Mouse (Mus musculus): ENCODE measurements around the gene Cacna1i. TPM values are rescaled to one million over a fixed set of nuclear protein-coding genes. Genes with fewer than 3 reads are reported as not detected.

The Cacna1i gene
- total RNA-seq, 2 experiments from 2014 or later: not detected

DNA sequence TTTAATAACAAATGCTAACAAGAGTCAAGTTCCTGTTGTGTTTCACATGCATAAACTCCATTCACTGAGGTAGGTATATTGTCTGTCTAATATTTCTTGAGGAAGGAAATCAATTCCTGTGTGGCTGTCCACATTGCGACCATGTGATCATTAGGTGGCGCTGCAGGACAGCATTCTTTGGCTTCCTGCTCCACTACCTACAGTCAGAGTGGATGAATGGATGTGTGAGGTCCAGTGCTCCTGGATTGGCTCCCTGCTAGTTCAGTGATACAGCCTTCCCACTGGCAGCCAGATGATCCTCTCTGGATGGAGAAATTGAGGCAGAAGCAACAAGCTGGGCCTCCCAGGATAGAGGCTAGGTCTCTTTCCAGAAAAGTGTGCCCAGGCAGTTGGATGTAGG, 20.8 kb upstream of the Cacna1i start:
- ATAC-seq (replicated peaks; ENCODE audit: low FRiP score, poor library complexity, severe bottlenecking): no peak

DNA sequence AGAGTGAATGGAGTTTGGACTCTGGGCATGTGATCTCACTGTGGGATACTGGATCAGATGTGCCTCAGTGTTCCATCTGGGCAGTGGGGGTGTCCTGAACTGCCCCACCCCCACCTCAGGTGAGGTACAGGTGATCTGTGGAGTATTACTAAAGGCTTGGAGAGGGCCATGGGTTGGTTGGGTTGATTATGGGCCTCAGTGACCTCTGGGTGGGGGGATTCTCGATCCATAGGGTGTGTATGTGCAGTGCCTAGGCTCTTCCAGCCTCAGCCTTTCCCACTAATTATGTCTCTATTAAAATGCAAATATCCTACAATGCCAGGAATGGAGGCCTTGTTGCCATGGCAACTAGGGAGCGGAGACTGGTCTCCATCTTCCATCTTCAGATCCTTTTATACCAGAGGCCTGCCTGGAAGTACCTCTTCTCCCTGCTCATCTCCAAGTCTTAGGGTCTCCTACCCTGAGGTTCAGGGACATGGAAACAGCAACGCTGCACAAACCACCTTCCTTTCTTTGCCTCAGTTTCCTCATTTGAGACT, 15.1 kb upstream of the Cacna1i start:
- ATAC-seq (replicated peaks; ENCODE audit: low FRiP score, poor library complexity, severe bottlenecking): no peak

GRCm38 (mm10) chr15:80277107-80277506, 9.9 kb upstream of the Cacna1i start:
- ATAC-seq (replicated peaks; ENCODE audit: low FRiP score, poor library complexity, severe bottlenecking): no peak

DNA sequence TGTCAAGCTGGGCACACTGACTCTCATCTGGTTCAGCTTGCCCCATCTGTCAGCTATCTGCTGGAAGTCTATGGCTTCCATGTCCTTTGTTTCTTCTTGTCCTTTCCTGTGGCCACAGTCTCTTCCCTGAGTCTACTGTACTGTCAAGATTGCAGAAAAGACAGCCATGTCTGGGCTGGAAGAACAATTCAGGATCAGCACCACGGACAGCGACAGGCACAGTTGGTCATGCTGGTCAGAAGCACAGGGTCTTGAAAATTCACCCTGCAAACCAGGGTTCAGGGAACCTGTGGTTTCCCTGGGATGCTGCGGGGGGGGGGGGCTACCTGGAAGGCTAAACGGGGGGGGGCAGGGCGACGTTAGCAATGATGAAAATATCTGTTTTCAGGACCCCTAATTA, 9.4 kb upstream of the Cacna1i start:
- ATAC-seq (replicated peaks; ENCODE audit: low FRiP score, poor library complexity, severe bottlenecking): no peak

DNA sequence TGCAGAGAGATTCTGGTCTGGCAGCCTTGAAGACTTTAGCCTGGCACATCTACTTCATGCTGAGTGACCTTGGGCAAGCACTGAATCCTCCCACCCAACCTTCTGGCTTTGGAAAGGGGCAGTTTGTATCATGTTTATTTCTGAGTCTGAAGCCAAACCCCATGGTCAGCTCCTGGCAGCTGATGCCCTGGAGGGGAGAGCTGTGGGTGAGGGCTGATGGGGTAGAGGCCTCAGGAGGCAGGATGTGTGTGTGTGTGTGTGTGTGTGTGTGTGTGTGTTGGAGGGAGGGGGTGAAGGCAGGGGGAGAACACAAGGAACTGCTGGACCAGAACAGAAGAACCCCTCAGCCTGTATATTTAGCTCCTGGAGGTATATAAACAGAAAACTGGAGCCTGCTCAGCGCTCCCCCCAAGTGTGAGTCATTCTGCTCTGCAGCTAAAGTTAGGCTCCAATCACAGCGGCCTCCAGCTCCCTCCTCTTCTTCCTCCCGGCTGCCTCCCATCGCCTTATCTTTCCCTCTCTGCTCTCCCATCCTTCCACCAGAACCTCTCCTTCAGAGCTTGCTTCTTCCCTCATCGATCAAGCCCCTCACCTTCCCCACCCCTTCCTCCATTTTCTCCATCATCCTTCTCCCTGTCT, 8.8 kb upstream of the Cacna1i start:
- ATAC-seq (replicated peaks; ENCODE audit: low FRiP score, poor library complexity, severe bottlenecking): no peak

GRCm38 (mm10) chr15:80279053-80279452, 8.0 kb upstream of the Cacna1i start:
- ATAC-seq (replicated peaks; ENCODE audit: low FRiP score, poor library complexity, severe bottlenecking): no peak

- peak; percentile 66 for ATAC-seq (replicated peaks; ENCODE audit: low FRiP score, poor library complexity, severe bottlenecking)
Measured at GRCm38 (mm10) chr15:80280646-80281045, 6.4 kb upstream of the Cacna1i start.

DNA sequence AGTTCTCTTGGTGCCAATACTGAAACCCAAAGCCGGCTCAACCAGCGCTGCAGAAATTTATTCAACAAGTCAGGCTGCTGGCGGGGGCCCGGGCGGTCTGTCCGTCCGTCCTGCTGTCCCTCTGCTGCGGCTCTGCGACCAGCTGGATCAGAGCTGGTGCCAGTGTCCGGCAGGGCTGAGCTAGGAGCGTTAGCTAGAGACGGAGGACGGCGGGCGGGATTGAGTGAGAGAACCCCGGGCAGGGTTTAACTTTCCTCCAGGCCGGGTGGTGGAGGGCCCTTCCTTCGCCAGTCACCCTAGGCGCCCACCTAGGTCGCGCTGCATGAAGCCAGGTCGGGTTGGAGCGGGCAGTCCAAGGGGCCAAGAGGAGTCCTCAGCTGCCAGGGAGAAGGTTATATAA, 998 bp downstream of the Cacna1i start:
- no peak for ATAC-seq (replicated peaks; ENCODE audit: low FRiP score, poor library complexity, severe bottlenecking)

DNA sequence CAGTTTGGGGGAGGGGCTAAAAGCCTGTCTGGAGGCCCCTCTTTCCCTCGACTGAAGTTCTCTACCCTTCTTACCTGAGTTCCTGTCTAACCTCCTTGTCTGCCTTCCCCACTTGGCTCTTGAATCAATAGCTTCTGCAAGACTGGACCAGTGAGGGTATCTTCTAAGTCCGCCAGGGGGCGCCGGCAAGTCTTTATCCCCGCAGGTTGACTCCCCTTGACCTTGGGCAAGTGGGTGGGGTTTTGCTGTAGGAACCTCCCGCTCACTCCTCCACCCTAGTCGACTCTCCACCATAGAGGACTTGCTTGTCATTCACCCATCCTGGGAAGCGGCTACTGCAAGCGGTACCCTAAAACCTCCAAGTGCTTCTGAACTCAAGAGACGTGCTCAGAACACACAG, 2.4 kb downstream of the Cacna1i start:
- ATAC-seq (replicated peaks; ENCODE audit: low FRiP score, poor library complexity, severe bottlenecking): peak; percentile 73

GRCm38 (mm10) chr15:80297146-80297545, 10.1 kb downstream of the Cacna1i start:
- ATAC-seq (replicated peaks; ENCODE audit: low FRiP score, poor library complexity, severe bottlenecking): no peak

DNA sequence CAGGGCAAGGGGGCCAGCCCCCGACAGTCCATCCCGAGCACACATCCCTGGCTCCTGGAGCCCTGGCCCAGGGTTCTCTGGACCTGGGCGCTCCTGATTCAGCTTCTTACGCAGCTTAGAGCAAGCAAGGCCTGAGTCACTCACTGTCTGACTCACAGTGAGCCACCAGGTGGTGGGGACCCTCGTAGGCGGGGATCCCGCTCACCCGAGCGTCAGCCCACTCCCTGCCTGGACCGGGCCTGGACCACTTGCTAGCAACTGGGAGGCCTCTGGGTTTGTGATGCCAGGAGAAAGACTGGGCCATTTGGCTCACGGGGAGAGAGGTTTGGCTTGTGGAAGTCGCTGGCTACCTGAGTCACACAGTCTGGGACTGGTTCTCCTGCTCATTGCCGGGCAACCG, 16.7 kb downstream of the Cacna1i start:
- no peak for ATAC-seq (replicated peaks; ENCODE audit: low FRiP score, poor library complexity, severe bottlenecking)

DNA sequence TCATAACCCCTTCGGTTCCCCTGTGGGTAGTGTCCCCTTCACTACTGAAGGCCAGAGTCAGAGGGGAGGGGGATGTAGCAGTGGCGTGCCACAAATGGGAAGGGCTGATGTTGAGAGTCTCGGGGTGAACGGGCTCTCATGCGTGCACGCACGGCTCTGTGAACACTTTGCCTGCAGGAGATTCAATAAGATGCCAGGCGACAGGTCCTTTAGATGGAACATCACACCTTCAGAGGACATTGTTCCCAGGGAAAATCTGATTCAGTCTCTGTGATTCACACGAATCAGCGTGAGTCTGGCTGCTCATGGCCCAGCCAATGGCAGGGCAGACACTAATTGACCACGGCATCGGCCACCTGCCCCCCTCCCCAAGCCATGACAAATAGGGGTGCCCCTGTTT, 17.1 kb downstream of the Cacna1i start:
- ATAC-seq (replicated peaks; ENCODE audit: low FRiP score, poor library complexity, severe bottlenecking): no peak

GRCm38 (mm10) chr15:80306146-80306545, 19.1 kb downstream of the Cacna1i start:
- no peak for ATAC-seq (replicated peaks; ENCODE audit: low FRiP score, poor library complexity, severe bottlenecking)

DNA sequence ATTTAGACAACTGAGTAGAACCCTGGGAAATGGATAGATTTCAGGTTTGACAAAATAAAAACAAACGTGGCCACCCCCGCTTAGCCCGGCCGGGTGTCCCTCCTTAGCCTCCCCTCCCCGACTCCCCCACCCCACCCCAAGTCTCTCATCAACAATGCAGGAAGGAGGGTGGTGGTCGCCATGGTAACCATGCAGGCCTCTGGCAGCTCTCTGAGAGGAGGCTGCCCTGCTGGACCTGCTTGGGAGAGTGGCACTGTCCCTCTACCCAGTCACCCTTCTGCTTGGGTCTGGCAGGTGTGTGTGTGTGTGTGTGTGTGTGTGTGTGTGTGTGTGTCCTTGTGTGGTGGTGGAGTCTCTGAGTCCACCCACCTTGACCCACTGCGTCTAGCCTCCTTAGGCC, 27.7 kb downstream of the Cacna1i start:
- no peak for ATAC-seq (replicated peaks; ENCODE audit: low FRiP score, poor library complexity, severe bottlenecking)

- no peak for ATAC-seq (replicated peaks; ENCODE audit: low FRiP score, poor library complexity, severe bottlenecking)
Measured at GRCm38 (mm10) chr15:80316966-80317634, 30.1 kb downstream of the Cacna1i start.

DNA sequence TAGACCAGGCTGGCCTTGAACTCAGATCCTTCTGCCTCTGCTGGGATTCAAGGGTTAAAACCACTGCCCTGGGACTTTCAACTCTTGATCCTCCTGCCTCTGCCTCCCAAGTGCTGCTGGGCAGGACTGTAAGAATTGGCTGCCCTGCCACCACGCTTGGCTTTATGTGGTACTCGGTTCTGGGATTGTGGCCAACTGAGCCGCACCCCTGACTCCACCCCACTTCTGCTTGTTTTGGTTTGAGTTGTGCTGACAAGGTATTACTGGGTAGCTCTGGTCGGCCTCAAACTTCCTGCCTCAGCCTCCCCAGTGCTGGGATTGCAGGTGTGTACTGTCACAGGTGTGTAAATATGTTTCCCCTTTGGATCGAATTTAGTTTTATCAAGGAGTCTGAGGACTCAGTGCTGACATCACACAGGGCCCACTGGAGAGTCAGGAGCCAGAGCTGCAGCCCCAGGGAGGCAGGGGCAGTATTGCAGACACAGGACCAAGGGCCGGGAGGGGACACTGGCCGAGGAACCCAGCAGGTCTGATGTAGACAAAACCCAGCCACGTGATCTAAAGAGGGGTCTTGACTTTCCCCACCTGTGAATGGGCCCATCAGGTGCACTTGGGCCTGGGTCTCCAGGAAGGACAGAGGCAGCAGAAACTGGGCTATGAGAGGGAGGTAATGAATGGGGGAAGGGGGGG, 30.9 kb downstream of the Cacna1i start:
- no peak for ATAC-seq (replicated peaks; ENCODE audit: low FRiP score, poor library complexity, severe bottlenecking)

GRCm38 (mm10) chr15:80318543-80319255, 31.7 kb downstream of the Cacna1i start:
- no peak for ATAC-seq (replicated peaks; ENCODE audit: low FRiP score, poor library complexity, severe bottlenecking)

DNA sequence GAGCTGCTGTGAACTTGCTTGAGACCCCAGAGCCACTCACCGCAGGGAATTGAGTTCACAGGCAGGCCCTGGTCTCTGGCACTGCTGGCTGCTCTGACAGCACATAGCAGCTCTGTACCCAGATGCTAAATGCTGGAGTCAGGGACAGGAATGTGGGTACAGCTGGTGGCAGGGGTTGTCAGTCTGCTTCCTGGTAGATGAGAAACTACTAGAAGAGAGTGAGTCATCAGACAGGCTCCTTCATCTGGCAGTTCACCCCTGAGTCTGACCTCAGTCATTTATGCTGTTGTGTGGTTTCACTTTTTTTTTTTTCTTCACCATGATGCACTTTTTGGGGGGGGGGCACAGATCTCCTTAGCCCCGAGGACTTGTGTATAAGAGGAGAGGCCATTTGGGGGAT, 32.3 kb downstream of the Cacna1i start:
- ATAC-seq (replicated peaks; ENCODE audit: low FRiP score, poor library complexity, severe bottlenecking): no peak

DNA sequence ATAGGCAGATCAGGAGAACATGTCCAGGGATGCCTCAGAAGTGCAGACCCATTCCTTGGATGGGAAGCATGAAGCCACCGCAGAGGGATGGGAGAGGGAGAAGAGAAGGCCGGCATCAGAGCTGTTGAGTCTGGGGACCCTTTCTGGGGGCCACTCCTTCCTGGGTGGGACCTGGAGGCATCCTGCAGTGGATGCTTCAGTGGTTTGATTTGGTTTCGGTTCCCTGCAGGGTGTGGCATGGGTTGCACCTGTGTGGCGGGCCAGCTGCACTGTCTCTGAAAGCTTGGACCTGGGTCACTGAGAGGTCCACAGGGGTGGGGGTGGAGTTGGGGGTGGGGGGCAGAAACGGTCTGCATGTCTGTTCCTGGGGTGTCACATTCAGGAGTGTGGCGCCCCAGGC, 32.9 kb downstream of the Cacna1i start:
- ATAC-seq (replicated peaks; ENCODE audit: low FRiP score, poor library complexity, severe bottlenecking): no peak

GRCm38 (mm10) chr15:80325207-80325606, 38.2 kb downstream of the Cacna1i start:
- ATAC-seq (replicated peaks; ENCODE audit: low FRiP score, poor library complexity, severe bottlenecking): no peak

Measured in erythroid progenitor cell, adult 5-6 weeks (primary cell).